Mouse (Mus musculus): ENCODE measurements around the gene Gm9999.

DNA sequence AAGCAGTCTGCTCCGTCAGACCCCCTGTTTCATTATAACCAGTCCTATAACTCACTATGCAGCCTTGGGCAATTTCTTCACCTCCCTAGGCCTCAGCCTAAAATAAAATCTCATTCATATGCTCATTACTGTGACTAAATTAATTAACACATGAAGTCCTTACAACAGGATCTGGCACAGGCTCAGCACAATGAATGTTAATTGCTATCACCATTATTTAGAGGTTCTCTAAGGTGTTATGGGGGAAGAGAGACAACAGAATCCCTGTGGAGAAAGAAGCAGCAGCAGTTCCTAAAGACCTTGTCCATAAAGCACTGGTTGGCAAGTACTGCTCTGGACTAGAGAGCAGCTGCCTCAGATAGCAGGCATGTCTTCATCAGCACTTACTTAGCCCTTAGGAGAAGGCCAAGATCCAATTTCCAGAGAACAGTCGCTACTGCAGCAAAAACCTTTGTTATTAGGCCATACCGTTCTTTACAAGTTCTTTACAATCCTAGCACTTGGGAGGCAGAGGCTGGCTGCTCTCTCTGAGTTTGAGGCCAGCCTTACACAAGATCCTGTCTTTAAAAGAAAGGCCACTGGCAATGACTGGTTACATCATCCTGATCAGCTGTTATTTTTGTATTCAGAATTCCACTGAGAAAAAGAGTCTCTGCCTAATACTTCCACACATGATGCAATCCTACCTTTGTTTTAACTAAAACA lies 20.2 kb downstream of the Gm9999 start:
- TF ChIP-seq CTCF (IDR thresholded peaks at IDR 0.05; ENCODE audit: low read depth): no peak
- no peak for TF ChIP-seq EP300 (optimal IDR thresholded peaks at IDR 0.05)

All from stomach, postnatal 0 days (tissue).